Mouse (Mus musculus) gonadal fat pad, adult 2 months (tissue): ENCODE measurements around the gene Iqsec3. TPM values are rescaled to one million over a fixed set of nuclear protein-coding genes. Genes with fewer than 3 reads are reported as not detected.

Experiments
- polyA plus RNA-seq: library from polyadenylated mRNA; depleted of rRNA; stranded (reverse); fragments of >200 nt; gene quantifications from 2 replicates; pipeline ENCODE4 v1.2.3, GENCODE M21; 2012; rRNA removed

The Iqsec3 gene
- polyA plus RNA-seq, 1 experiment = 0.55 TPM

Other genes starting within 250 kb of the Iqsec3 start
- gene Usp18, start 227.8 kb downstream of the Iqsec3 start, polyA plus RNA-seq = 4.4 and 4.9 TPM in 2 replicates
- 23.9 and 56.6 TPM in 2 replicates for gene Slc6a13, start 173.5 kb downstream of the Iqsec3 start, polyA plus RNA-seq
- gene Slc6a12, start 130.6 kb downstream of the Iqsec3 start, polyA plus RNA-seq = 6.1 and 8.5 TPM in 2 replicates
- gene A2m, start 161.7 kb upstream of the Iqsec3 start, polyA plus RNA-seq = 0.03 TPM in 1 of 2 replicates, not detected in the other